Mouse (Mus musculus) heart, embryonic 15.5 days (tissue): ENCODE measurements at regions not wholly inside any gene's neighbourhood (a gene's known extent, or its start where the extent isn't known, plus 50 kb on each side); places are given as distances from the start of the nearest gene placed in this dataset.

Experiments used
- ATAC-seq: fragments of 200-750 bp; cut with Nextera tagmentation; replicated peaks from 2 replicates; pipeline ENCODE4 v1.8.0; 2017; ENCODE audit warnings: low read depth, moderate TSS enrichment; ENCODE audit not compliant: insufficient number of reproducible peaks, insufficient read depth, low FRiP score
- H3K27ac ChIP-seq: fragments of 300-500 bp; sonication (generic); 2 replicates; pipeline ENCODE4 v1.5.1; 2015; ENCODE audit warnings: mild to moderate bottlenecking, inconsistent platforms
- H3K27me3 ChIP-seq: fragments of 300-500 bp; sonication (generic); 2 replicates; pipeline ENCODE4 v1.6.1; 2015; ENCODE audit warnings: inconsistent platforms
- H3K36me3 ChIP-seq: fragments of 300-500 bp; sonication (generic); 2 replicates; pipeline ENCODE4 v1.6.1; 2015; ENCODE audit warnings: mild to moderate bottlenecking, inconsistent platforms
- H3K4me1 ChIP-seq: fragments of 300-500 bp; sonication (generic); replicated peaks from 2 replicates; pipeline ENCODE4 v1.6.1; 2015; ENCODE audit warnings: inconsistent platforms
- H3K4me2 ChIP-seq: fragments of 300-500 bp; sonication (generic); 2 replicates; pipeline ENCODE4 v1.6.1; 2015; ENCODE audit warnings: inconsistent platforms, mild to moderate bottlenecking, moderate library complexity
- H3K4me3 ChIP-seq: fragments of 300-500 bp; sonication (generic); 2 replicates; pipeline ENCODE4 v1.5.1; 2015; ENCODE audit warnings: mild to moderate bottlenecking, inconsistent platforms
- H3K9ac ChIP-seq: fragments of 300-500 bp; sonication (generic); 2 replicates; pipeline ENCODE4 v1.6.1; 2015; ENCODE audit warnings: mild to moderate bottlenecking, inconsistent platforms
- H3K9me3 ChIP-seq: fragments of 300-500 bp; sonication (generic); replicated peaks from 2 replicates; pipeline ENCODE4 v1.6.1; 2016; ENCODE audit warnings: inconsistent platforms
- WGBS: fragments of 180-500 bp; shearing (Covaris S2); methylation state at CpG from one replicate; pipeline ENCODE4 v1.1.7; 2015; ENCODE audit warnings: mixed read lengths; 5-methylcytosine and 5-hydroxymethylcytosine counted together

DNA sequence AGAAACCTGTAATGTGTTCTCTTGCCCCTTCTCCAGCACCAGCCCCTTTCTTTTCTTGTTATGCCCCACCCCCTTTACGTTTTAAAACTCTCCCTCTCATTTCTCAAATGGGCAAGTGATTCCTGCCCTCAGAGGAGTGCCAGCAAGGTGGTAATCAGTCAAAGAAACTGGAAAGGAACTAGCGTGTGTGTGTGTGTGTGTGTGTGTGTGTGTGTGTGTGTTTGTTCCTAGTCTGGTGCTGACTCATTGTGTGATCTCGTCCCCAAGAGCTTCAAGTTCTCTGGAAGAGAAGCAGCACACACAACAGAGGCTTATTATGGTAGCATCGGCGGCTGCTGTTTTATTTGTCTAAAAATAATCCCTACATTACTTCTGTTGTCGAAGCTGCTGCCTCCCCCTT is 219.2 kb downstream of the Cog6 start:
- Histone ChIP-seq H3K27me3 (no peaks in the 10 kb centered on the region), H3K4me1 (peaks cover 9% of the 10 kb centered on the region), H3K27ac (peak overlapping the region; percentile 35), H3K9ac (no peak overlapping the region), H3K36me3 (no peaks in the 10 kb centered on the region), H3K4me2 (peak overlapping the region; percentile 38), H3K9me3 (no peaks in the 10 kb centered on the region), H3K4me3 (0 out of 2 replicates have a peak overlapping the region, but pooled peaks have one; percentile 5)
- 11% methylated on average over 6 of the region's 6 CpGs for whole genome bisulfite sequencing
- no peak for ATAC-seq

- no peak overlapping the region for H3K27ac ChIP-seq
- no peak overlapping the region for H3K4me2 ChIP-seq
- ATAC-seq = no peak
- 78% methylated on average over 4 of the region's 4 CpGs for WGBS
- H3K4me3 ChIP-seq = no peak overlapping the region
- peaks cover 9% of the 10 kb centered on the region for H3K4me1 ChIP-seq
- H3K36me3 ChIP-seq = no peaks in the 10 kb centered on the region
- no peaks in the 10 kb centered on the region for H3K9me3 ChIP-seq
- H3K9ac ChIP-seq = no peak overlapping the region
- H3K27me3 ChIP-seq = no peaks in the 10 kb centered on the region
These were observed 219.9 kb downstream of the Cog6 start for GRCm38 (mm10) chr3:52797164-52797563.

GRCm38 (mm10) chr3:52794218-52794617 is 222.8 kb downstream of the Cog6 start:
- Histone ChIP-seq H3K27ac (no peak overlapping the region), H3K9ac (no peak overlapping the region), H3K4me2 (no peak overlapping the region), H3K36me3 (no peaks in the 10 kb centered on the region), H3K4me3 (no peak overlapping the region), H3K9me3 (no peaks in the 10 kb centered on the region), H3K27me3 (no peaks in the 10 kb centered on the region), H3K4me1 (peaks cover 9% of the 10 kb centered on the region)
- ATAC-seq = no peak
- 76% methylated on average over 3 of the region's 3 CpGs for WGBS

- H3K4me2 ChIP-seq = no peak overlapping the region
- no peak for ATAC-seq
- H3K27me3 ChIP-seq = no peaks in the 10 kb centered on the region
- H3K4me1 ChIP-seq = peaks cover 3% of the 10 kb centered on the region; the same call in 1 of the 2 replicates
- no peak overlapping the region for H3K4me3 ChIP-seq
- H3K36me3 ChIP-seq = no peaks in the 10 kb centered on the region
- no peak overlapping the region for H3K9ac ChIP-seq
- no peak overlapping the region for H3K27ac ChIP-seq
- 78% methylated on average over 3 of the region's 3 CpGs for WGBS
- H3K9me3 ChIP-seq = no peaks in the 10 kb centered on the region
These were observed 224.2 kb downstream of the Cog6 start for GRCm38 (mm10) chr3:52792801-52793200.

- Histone ChIP-seq H3K4me1 (no peaks in the 10 kb centered on the region), H3K9me3 (no peaks in the 10 kb centered on the region), H3K4me2 (no peak overlapping the region), H3K27ac (no peak overlapping the region), H3K36me3 (no peaks in the 10 kb centered on the region), H3K27me3 (no peaks in the 10 kb centered on the region), H3K9ac (no peak overlapping the region), H3K4me3 (no peak overlapping the region)
- no peak for ATAC-seq
- WGBS = 51% methylated on average over 5 of the region's 5 CpGs
These were observed 224.9 kb downstream of the Cog6 start for GRCm38 (mm10) chr3:52792121-52792520.

DNA sequence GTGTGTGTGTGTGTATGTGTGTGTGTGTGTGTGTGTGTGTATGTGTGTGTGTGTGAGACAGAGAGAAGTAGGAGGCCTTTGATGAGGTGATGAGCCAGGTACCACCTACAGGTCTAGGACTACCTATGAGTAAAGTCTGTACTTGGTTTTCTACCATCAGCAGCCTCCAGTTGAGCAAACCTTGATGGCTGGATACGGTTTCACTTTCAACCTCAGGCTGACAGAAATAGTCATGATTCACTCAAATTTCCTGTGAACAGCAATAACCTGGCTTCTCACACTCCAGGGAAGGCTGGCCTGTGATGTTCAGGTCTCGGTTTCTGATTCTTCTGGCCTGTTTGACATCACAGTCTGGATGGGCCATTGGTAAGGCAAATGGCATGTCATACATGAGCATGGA is 226.1 kb downstream of the Cog6 start:
- no peak for ATAC-seq

DNA sequence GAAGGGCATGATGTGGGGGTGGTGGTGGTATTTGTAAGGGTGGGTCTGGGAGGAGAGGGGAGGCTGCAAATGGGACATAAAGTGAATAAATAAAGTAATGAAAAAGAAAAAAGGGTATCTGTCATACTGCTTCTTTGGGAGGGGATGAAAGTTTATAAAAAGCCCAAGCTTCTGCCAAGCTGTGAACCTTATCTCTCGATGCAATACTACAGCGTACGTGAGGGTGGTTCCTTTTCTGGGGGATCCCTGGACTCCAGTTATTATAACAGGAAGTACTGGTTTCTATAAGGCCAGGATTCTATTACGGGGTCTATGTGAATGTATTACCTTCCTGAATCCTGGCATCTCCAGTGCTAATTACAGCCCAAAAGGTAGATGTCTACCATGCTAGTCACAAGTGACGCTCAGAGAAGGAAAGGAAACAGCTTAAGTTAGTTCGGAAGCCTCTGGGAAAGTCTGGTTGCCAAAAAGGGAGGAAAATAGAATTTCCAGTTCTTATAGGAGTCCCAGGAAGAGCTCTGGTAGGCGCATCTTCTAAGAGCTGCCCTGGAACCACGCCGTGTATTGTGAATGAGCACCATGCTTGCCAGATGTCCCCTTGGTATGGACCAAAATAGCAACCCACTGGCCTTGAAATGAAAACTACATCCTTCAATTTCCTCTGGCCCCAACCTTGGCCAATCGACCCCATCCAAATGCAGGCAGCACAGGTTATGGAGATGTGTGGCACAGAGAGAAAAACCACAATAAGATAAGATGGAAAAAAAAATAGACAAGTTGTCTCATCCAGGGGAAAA is 228.9 kb downstream of the Cog6 start:
- 78% methylated on average over 10 of the region's 10 CpGs for WGBS
- Histone ChIP-seq H3K27me3 (no peaks in the 10 kb centered on the region), H3K9me3 (no peaks in the 10 kb centered on the region), H3K4me3 (no peak overlapping the region), H3K36me3 (no peaks in the 10 kb centered on the region), H3K4me2 (no peak overlapping the region), H3K9ac (no peak overlapping the region), H3K4me1 (no peaks in the 10 kb centered on the region), H3K27ac (no peak overlapping the region)
- no peak for ATAC-seq

More for the DNA sequence above, 226.1 kb downstream of the Cog6 start:
- Histone ChIP-seq H3K9ac (no peak overlapping the region), H3K4me3 (no peak overlapping the region), H3K36me3 (no peaks in the 10 kb centered on the region), H3K27me3 (no peaks in the 10 kb centered on the region), H3K4me2 (no peak overlapping the region), H3K4me1 (no peaks in the 10 kb centered on the region), H3K27ac (no peak overlapping the region), H3K9me3 (no peaks in the 10 kb centered on the region)
- WGBS = 71% methylated on average over 2 of the region's 2 CpGs

- Histone ChIP-seq H3K9me3 (no peaks in the 10 kb centered on the region), H3K36me3 (no peaks in the 10 kb centered on the region), H3K4me2 (no peak overlapping the region), H3K27ac (no peak overlapping the region), H3K4me1 (no peaks in the 10 kb centered on the region), H3K4me3 (no peak overlapping the region), H3K27me3 (no peaks in the 10 kb centered on the region), H3K9ac (no peak overlapping the region)
- whole genome bisulfite sequencing = 44% methylated on average over 1 of the region's 1 CpGs
- ATAC-seq = no peak
These were observed 231.4 kb downstream of the Cog6 start for GRCm38 (mm10) chr3:52785595-52785994.

- Histone ChIP-seq H3K27me3 (no peaks in the 10 kb centered on the region), H3K9me3 (no peaks in the 10 kb centered on the region), H3K4me1 (no peaks in the 10 kb centered on the region), H3K4me3 (no peak overlapping the region), H3K9ac (no peak overlapping the region), H3K36me3 (no peaks in the 10 kb centered on the region), H3K4me2 (no peak overlapping the region), H3K27ac (no peak overlapping the region)
- 62% methylated on average over 7 of the region's 7 CpGs for WGBS
- no peak for ATAC-seq
These were observed 232.6 kb downstream of the Cog6 start for GRCm38 (mm10) chr3:52784476-52784875.

- no peak overlapping the region for H3K27ac ChIP-seq
- 81% methylated on average over 5 of the region's 5 CpGs for WGBS
- H3K4me3 ChIP-seq = no peak overlapping the region
- no peak for ATAC-seq
- H3K4me2 ChIP-seq = no peak overlapping the region
- no peaks in the 10 kb centered on the region for H3K27me3 ChIP-seq
- no peaks in the 10 kb centered on the region for H3K9me3 ChIP-seq
- H3K36me3 ChIP-seq = no peaks in the 10 kb centered on the region
- no peaks in the 10 kb centered on the region for H3K4me1 ChIP-seq
- no peak overlapping the region for H3K9ac ChIP-seq
These were observed 234.5 kb downstream of the Cog6 start for GRCm38 (mm10) chr3:52782576-52782975.

DNA sequence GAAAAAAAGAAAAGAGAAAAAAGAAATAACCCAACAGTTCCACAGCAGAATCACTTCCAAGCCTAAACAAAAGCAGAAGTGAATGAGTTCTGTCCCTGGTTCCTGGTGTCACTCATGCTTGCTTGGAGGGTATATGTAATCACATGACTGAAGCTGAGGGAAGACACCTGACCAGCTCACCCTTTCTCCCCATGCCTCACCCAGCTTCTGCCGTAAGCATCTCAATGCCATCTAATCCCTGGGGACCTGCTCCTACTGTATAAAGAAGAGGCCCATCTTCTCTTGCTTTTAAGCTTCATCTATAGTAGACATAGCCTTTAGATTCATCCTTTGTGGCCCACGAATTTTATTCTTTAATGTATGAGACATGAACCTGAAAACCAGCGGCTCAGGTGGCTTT is 235.5 kb downstream of the Cog6 start:
- H3K27me3 ChIP-seq = no peaks in the 10 kb centered on the region
- no peak overlapping the region for H3K4me2 ChIP-seq
- no peak for ATAC-seq
- H3K4me3 ChIP-seq = no peak overlapping the region
- no peak overlapping the region for H3K27ac ChIP-seq
- H3K9me3 ChIP-seq = no peaks in the 10 kb centered on the region
- H3K9ac ChIP-seq = no peak overlapping the region
- H3K36me3 ChIP-seq = no peaks in the 10 kb centered on the region
- no peaks in the 10 kb centered on the region for H3K4me1 ChIP-seq
- WGBS = 83% methylated on average over 3 of the region's 3 CpGs

DNA sequence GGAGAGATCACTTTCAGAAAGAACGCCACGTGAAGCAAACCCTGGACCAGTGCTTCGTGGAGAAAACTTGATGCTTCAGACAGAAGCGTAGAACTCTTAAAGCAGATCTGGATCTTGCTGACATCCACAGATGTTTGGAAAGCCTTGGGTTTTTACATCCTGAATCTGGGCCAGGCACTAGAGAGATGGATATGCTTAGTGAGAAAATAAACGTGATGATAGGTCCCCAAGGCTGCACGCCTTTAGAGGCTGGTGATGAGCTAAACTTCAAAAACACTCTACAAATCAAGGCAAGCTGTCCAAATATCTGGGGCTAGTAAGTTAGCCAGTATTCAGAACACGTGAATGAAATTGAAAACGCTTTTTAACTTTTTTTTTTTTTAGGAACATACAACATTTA is 236.7 kb downstream of the Cog6 start:
- Histone ChIP-seq H3K4me3 (no peak overlapping the region), H3K4me1 (no peaks in the 10 kb centered on the region), H3K9ac (no peak overlapping the region), H3K4me2 (no peak overlapping the region), H3K27me3 (no peaks in the 10 kb centered on the region), H3K36me3 (no peaks in the 10 kb centered on the region), H3K27ac (no peak overlapping the region), H3K9me3 (no peaks in the 10 kb centered on the region)
- ATAC-seq = no peak
- 71% methylated on average over 8 of the region's 8 CpGs for WGBS
